Mouse (Mus musculus) T-helper 1 cell (primary cell): ENCODE measurements at regions not wholly inside any gene's neighbourhood (a gene's known extent, or its start where the extent isn't known, plus 50 kb on each side); places are given as distances from the start of the nearest gene placed in this dataset.

Source experiments
- in situ Hi-C: fragments of 300-600 bp; cut with MboI, MseI; formaldehyde crosslinking; loops from one replicate; pipeline ENCODE4 v1.15.1; 2025; ENCODE audit warnings: high pct_unique_total_duplicates

GRCm38 (mm10) chr7:78123386-78123785, 614.4 kb downstream of the Ntrk3 start:
- in situ Hi-C loops = no loop called here

GRCm38 (mm10) chr7:78121151-78121486, 616.7 kb downstream of the Ntrk3 start:
- in situ Hi-C loops = no loop called here

- in situ Hi-C loops = no loop called here
Measured at GRCm38 (mm10) chr7:78120462-78121150, 617.2 kb downstream of the Ntrk3 start.

- in situ Hi-C loops = no loop called here
Measured at GRCm38 (mm10) chr7:78119809-78120208, 618.0 kb downstream of the Ntrk3 start.

- in situ Hi-C loops = no loop called here
Measured at GRCm38 (mm10) chr7:78111291-78111690, 626.5 kb downstream of the Ntrk3 start.

- in situ Hi-C loops = no loop called here
Measured at GRCm38 (mm10) chr7:78103536-78104279, 634.1 kb downstream of the Ntrk3 start.

- in situ Hi-C loops = no loop called here
Measured at GRCm38 (mm10) chr7:78102396-78102795, 635.4 kb downstream of the Ntrk3 start.

GRCm38 (mm10) chr7:78086566-78087008, 651.2 kb downstream of the Ntrk3 start:
- in situ Hi-C loops = no loop called here

- in situ Hi-C loops = no loop called here
Measured at GRCm38 (mm10) chr7:78085783-78086565, 651.8 kb downstream of the Ntrk3 start.

- in situ Hi-C loops = no loop called here
Measured at GRCm38 (mm10) chr7:78079708-78080107, 658.1 kb downstream of the Ntrk3 start.

GRCm38 (mm10) chr7:78071131-78071530, 666.7 kb downstream of the Ntrk3 start:
- in situ Hi-C loops = no loop called here

GRCm38 (mm10) chr7:78061631-78062030, 676.2 kb downstream of the Ntrk3 start:
- in situ Hi-C loops = no loop called here

- in situ Hi-C loops = loop anchor here (25.0 kb wide), 1 partner anchor 713 kb away; no protein-coding TSS in a partner anchor
Measured at GRCm38 (mm10) chr7:78049606-78050005, 688.2 kb downstream of the Ntrk3 start.

- in situ Hi-C loops = loop anchor here (25.0 kb wide), 1 partner anchor 717 kb away; no protein-coding TSS in a partner anchor
Measured at GRCm38 (mm10) chr7:78045456-78045855, 692.4 kb downstream of the Ntrk3 start.

GRCm38 (mm10) chr7:78031032-78031431, 706.8 kb downstream of the Ntrk3 start:
- in situ Hi-C loops = loop anchor here (25.0 kb wide), 1 partner anchor 731 kb away; no protein-coding TSS in a partner anchor

- in situ Hi-C loops = loop anchor here (25.0 kb wide), 1 partner anchor 735 kb away; no protein-coding TSS in a partner anchor
Measured at GRCm38 (mm10) chr7:78026992-78027615, 710.7 kb downstream of the Ntrk3 start.

- in situ Hi-C loops = no loop called here
Measured at GRCm38 (mm10) chr7:78023591-78023990, 714.2 kb downstream of the Ntrk3 start.

GRCm38 (mm10) chr7:78023075-78023474, 714.7 kb downstream of the Ntrk3 start:
- in situ Hi-C loops = no loop called here

- in situ Hi-C loops = no loop called here
Measured at GRCm38 (mm10) chr7:78013631-78014030, 724.2 kb downstream of the Ntrk3 start.

- in situ Hi-C loops = no loop called here
Measured at GRCm38 (mm10) chr7:78003086-78003485, 734.7 kb downstream of the Ntrk3 start.

- in situ Hi-C loops = no loop called here
Measured at GRCm38 (mm10) chr7:77993840-77994239, 744.0 kb downstream of the Ntrk3 start.

- in situ Hi-C loops = no loop called here
Measured at GRCm38 (mm10) chr7:77990150-77990549, 747.7 kb downstream of the Ntrk3 start.
